ENCODE assay signal across 8 mouse cellular contexts in the genomic region with DNA sequence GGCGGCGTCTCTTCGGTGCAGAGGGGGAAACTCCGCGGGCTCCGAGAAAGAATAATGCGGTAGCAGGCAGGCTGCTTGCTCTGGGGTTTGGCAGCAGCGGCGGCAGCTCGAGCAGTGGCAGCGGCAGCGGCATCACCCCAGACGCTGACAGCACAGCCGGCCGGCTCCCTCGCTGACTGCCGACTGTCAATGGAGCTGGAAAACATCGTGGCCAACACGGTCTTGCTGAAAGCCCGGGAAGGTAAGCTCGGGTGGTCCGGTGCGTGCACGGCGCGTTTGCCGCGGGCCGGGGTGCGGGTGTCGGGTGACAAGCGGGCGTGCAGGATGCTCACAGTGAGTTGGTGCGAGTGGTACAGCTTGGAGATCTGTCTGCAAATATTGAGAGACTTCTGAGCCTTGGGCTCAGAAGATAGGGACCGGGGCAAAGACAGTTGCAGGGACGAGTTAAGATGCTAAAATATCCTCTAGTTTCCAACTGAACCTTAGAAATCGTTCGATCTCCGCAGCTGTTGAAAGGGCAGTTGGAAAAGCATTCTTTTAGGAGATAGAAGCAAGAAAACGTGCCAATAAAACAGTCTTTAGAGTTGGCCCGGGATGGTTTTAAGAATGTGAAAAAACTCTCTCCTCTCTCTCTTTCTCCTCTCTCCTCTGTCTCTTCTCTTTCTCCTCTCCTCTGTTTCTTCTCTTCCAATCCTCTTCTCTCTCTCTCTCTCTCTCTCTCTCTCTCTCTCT. TPM values are rescaled to one million over a fixed set of nuclear protein-coding genes. Genes with fewer than 3 reads are reported as not detected.
A peak's percentile ranks its signal among the peaks of the same experiment; 100 is the strongest.
DNase-seq lines count a peak whose midpoint lies in the region; ATAC-seq and TF ChIP-seq lines count a peak whose summit lies in the region.

No protein-coding gene starts in this region.

- ATAC-seq in forebrain, embryonic 14.5 days, result peak; percentile 69
- ATAC-seq in hindbrain, embryonic 11.5 days (ENCODE audit: low FRiP score), result peak; percentile 68
- no peak for ATAC-seq in liver, postnatal 0 days
- ATAC-seq in stomach, embryonic 15.5 days (ENCODE audit: insufficient read depth, low FRiP score, low read depth), result peak; percentile 16; the same call in 1 of the 2 replicates

- H3K9ac ChIP-seq in forebrain, embryonic 14.5 days (ENCODE audit: low read length), result peak overlapping the region; percentile 86
- H3K9ac ChIP-seq in hindbrain, embryonic 11.5 days (ENCODE audit: low read depth, low read length), result peak overlapping the region; percentile 93
- H3K9ac ChIP-seq in liver, postnatal 0 days (replicated peaks), result peak overlapping the region; percentile 46
- peak overlapping the region; percentile 71 for H3K9ac ChIP-seq in stomach, embryonic 15.5 days

- no peaks in the 10 kb centered on the region for H3K27me3 ChIP-seq in spleen, adult 2 months (ENCODE audit: control insufficient read depth, insufficient read depth, low read length)
- no peaks in the 10 kb centered on the region for H3K27me3 ChIP-seq in forebrain, embryonic 14.5 days (replicated peaks; ENCODE audit: control insufficient read depth, insufficient read depth, low read length)
- H3K27me3 ChIP-seq in hindbrain, embryonic 11.5 days (ENCODE audit: control insufficient read depth, insufficient read depth, low read length), result no peaks in the 10 kb centered on the region
- no peaks in the 10 kb centered on the region for H3K27me3 ChIP-seq in liver, postnatal 0 days (ENCODE audit: insufficient read depth, low read length)
- H3K27me3 ChIP-seq in stomach, embryonic 15.5 days (replicated peaks), result no peaks in the 10 kb centered on the region

- no peak for TF ChIP-seq POLR2A in spleen, adult 2 months (IDR thresholded peaks at IDR 0.05; ENCODE audit: low read depth, low read length)

- TF ChIP-seq EP300 in liver, postnatal 0 days (IDR thresholded peaks at IDR 0.05; ENCODE audit: low read depth), result no peak

- WGBS in spleen, adult 2 months, result under 1% methylated on average over 41 of the region's 41 CpGs
- under 1% methylated on average over 39 of the region's 41 CpGs for WGBS in forebrain, embryonic 14.5 days
- under 1% methylated on average over 41 of the region's 41 CpGs for whole genome bisulfite sequencing in hindbrain, embryonic 11.5 days
- 2% methylated on average over 38 of the region's 41 CpGs for WGBS in liver, postnatal 0 days (ENCODE audit: insufficient replicate concordance)
- under 1% methylated on average over 41 of the region's 41 CpGs for WGBS in stomach, embryonic 15.5 days

- peak; percentile 57 to 62 for DNase-seq in adrenal gland, adult 18-20 months (ENCODE audit: low spot score in 2 of 2)
- no peak for DNase-seq in adrenal gland, adult 2 months
- no peak for DNase-seq in spleen, adult 2 months (ENCODE audit: low read depth in 1 of 2, low spot score in 2 of 2)
- DNase-seq in spleen, adult 12 weeks (ENCODE audit: low spot score), result no peak
- no peak for DNase-seq in forebrain, embryonic 14.5 days (ENCODE audit: low spot score)
- DNase-seq in hindbrain, embryonic 11.5 days (ENCODE audit: low spot score), result peak; percentile 73
- DNase-seq in liver, postnatal 0 days, result no peak

- no peaks in the 10 kb centered on the region for H3K9me3 ChIP-seq in forebrain, embryonic 14.5 days (replicated peaks; ENCODE audit: control insufficient read depth, low read length)
- no peaks in the 10 kb centered on the region for H3K9me3 ChIP-seq in hindbrain, embryonic 11.5 days (ENCODE audit: control insufficient read depth, low read length)
- H3K9me3 ChIP-seq in liver, postnatal 0 days (ENCODE audit: low read length), result no peaks in the 10 kb centered on the region
- H3K9me3 ChIP-seq in stomach, embryonic 15.5 days, result no peaks in the 10 kb centered on the region

- H3K4me1 ChIP-seq in spleen, adult 2 months (ENCODE audit: control insufficient read depth, insufficient read depth, insufficient read length), result no peaks in the 10 kb centered on the region; the same call in 1 of the 2 replicates
- H3K4me1 ChIP-seq in forebrain, embryonic 14.5 days (ENCODE audit: control insufficient read depth, insufficient read depth, low read length), result peaks cover 10% of the 10 kb centered on the region
- H3K4me1 ChIP-seq in hindbrain, embryonic 11.5 days (replicated peaks; ENCODE audit: control insufficient read depth, insufficient read depth, low read length), result no peaks in the 10 kb centered on the region; the same call in 1 of the 2 replicates
- H3K4me1 ChIP-seq in liver, postnatal 0 days (ENCODE audit: insufficient read depth), result peaks cover 16% of the 10 kb centered on the region
- peaks cover 8% of the 10 kb centered on the region; the same call in 1 of the 2 replicates for H3K4me1 ChIP-seq in stomach, embryonic 15.5 days

- peak overlapping the region; percentile 72 for H3K4me2 ChIP-seq in forebrain, embryonic 14.5 days (ENCODE audit: low read length)
- H3K4me2 ChIP-seq in hindbrain, embryonic 11.5 days (replicated peaks; ENCODE audit: low read depth, low read length), result peak overlapping the region; percentile 64
- peak overlapping the region; percentile 82 for H3K4me2 ChIP-seq in liver, postnatal 0 days (ENCODE audit: low read depth, low read length)
- peak overlapping the region; percentile 91 for H3K4me2 ChIP-seq in stomach, embryonic 15.5 days

- TF ChIP-seq CTCF in spleen, adult 2 months (IDR thresholded peaks at IDR 0.05; ENCODE audit: extremely low read depth, insufficient read depth, insufficient read length, insufficient replicate concordance), result no peak
- TF ChIP-seq CTCF in liver, postnatal 0 days (IDR thresholded peaks at IDR 0.05; ENCODE audit: low read depth), result no peak

- peak overlapping the region; percentile 58 for H3K4me3 ChIP-seq in spleen, adult 2 months (ENCODE audit: extremely low read depth, insufficient read depth, insufficient read length)
- peak overlapping the region; percentile 73 for H3K4me3 ChIP-seq in forebrain, embryonic 14.5 days (ENCODE audit: low read depth, low read length)
- peak overlapping the region; percentile 79 for H3K4me3 ChIP-seq in hindbrain, embryonic 11.5 days (ENCODE audit: low read depth, low read length)
- peak overlapping the region; percentile 79 for H3K4me3 ChIP-seq in liver, postnatal 0 days (ENCODE audit: low read depth, low read length)
- H3K4me3 ChIP-seq in stomach, embryonic 15.5 days (replicated peaks), result peak overlapping the region; percentile 83

- H3K27ac ChIP-seq in spleen, adult 2 months (ENCODE audit: insufficient read depth, low read length), result peak overlapping the region; percentile 52
- H3K27ac ChIP-seq in forebrain, embryonic 14.5 days (ENCODE audit: low read depth, low read length), result peak overlapping the region; percentile 94
- H3K27ac ChIP-seq in hindbrain, embryonic 11.5 days (ENCODE audit: low read depth, low read length), result peak overlapping the region; percentile 95
- H3K27ac ChIP-seq in liver, postnatal 0 days (ENCODE audit: low read depth), result peak overlapping the region; percentile 3; the same call in 1 of the 2 replicates
- peak overlapping the region; percentile 88 for H3K27ac ChIP-seq in stomach, embryonic 15.5 days

- no peaks in the 10 kb centered on the region for H3K36me3 ChIP-seq in spleen, adult 2 months (ENCODE audit: control insufficient read depth, insufficient read depth, low read length)
- H3K36me3 ChIP-seq in forebrain, embryonic 14.5 days (ENCODE audit: control insufficient read depth, insufficient read depth, low read length), result no peaks in the 10 kb centered on the region
- H3K36me3 ChIP-seq in hindbrain, embryonic 11.5 days (ENCODE audit: control insufficient read depth, insufficient read depth, low read length), result no peaks in the 10 kb centered on the region
- H3K36me3 ChIP-seq in liver, postnatal 0 days (replicated peaks; ENCODE audit: insufficient read depth, low read length), result no peaks in the 10 kb centered on the region
- no peaks in the 10 kb centered on the region for H3K36me3 ChIP-seq in stomach, embryonic 15.5 days

RNA-seq across cellular contexts. Expression of a gene that starts 1.0 kb away (rescaled TPM):
- 10 to 100 TPM; 23.3 to 47.1 TPM for total RNA-seq in adrenal gland, adult 18-20 months (2021)
- total RNA-seq in adrenal gland, adult 2 months (2021), result 10 to 100 TPM; 16.6 to 36.3 TPM
- polyA plus RNA-seq in adrenal gland, adult 2 months (2012; rRNA removed), result 1.2 and 1.5 TPM in 2 replicates
- polyA plus RNA-seq in spleen, adult 2 months (2012; rRNA removed), result 2.0 and 2.1 TPM in 2 replicates
- 2.0 and 2.7 TPM in 2 replicates for polyA plus RNA-seq in forebrain, embryonic 14.5 days (2014; fragmentation: Nextera tagmentation; extraction: Ambion mirVana)
- 3.0 and 3.7 TPM in 2 replicates for polyA plus RNA-seq in hindbrain, embryonic 11.5 days (2014; fragmentation: Nextera tagmentation; extraction: Ambion mirVana)
- polyA plus RNA-seq in liver, postnatal 0 days (2015; fragmentation: Nextera tagmentation; extraction: Ambion mirVana), result 0.47 TPM in 2 replicates
- polyA plus RNA-seq in stomach, embryonic 15.5 days (2015; fragmentation: Nextera tagmentation; extraction: Ambion mirVana), result 1.9 and 2.8 TPM in 2 replicates

RNA-seq across cellular contexts. Expression of a gene that starts 16.2 kb away (rescaled TPM):
- 100 to 1,000 TPM; 564 to 802 TPM for total RNA-seq in adrenal gland, adult 18-20 months (2021)
- 100 to 1,000 TPM; 730 to 855 TPM for total RNA-seq in adrenal gland, adult 2 months (2021)
- 540 and 603 TPM in 2 replicates for polyA plus RNA-seq in adrenal gland, adult 2 months (2012; rRNA removed)
- polyA plus RNA-seq in spleen, adult 2 months (2012; rRNA removed), result 54.0 and 55.7 TPM in 2 replicates
- polyA plus RNA-seq in forebrain, embryonic 14.5 days (2014; fragmentation: Nextera tagmentation; extraction: Ambion mirVana), result 89.7 and 103 TPM in 2 replicates
- 119 and 121 TPM in 2 replicates for polyA plus RNA-seq in hindbrain, embryonic 11.5 days (2014; fragmentation: Nextera tagmentation; extraction: Ambion mirVana)
- 171 and 182 TPM in 2 replicates for polyA plus RNA-seq in liver, postnatal 0 days (2015; fragmentation: Nextera tagmentation; extraction: Ambion mirVana)
- 122 and 128 TPM in 2 replicates for polyA plus RNA-seq in stomach, embryonic 15.5 days (2015; fragmentation: Nextera tagmentation; extraction: Ambion mirVana)

RNA-seq across cellular contexts. Expression of a gene that starts 29.3 kb away (rescaled TPM):
- 1 to 10 TPM; 6.4 to 7.1 TPM for total RNA-seq in adrenal gland, adult 18-20 months (2021)
- total RNA-seq in adrenal gland, adult 2 months (2021), result 1 to 10 TPM; 4.9 to 6.1 TPM
- 0.91 and 1.7 TPM in 2 replicates for polyA plus RNA-seq in adrenal gland, adult 2 months (2012; rRNA removed)
- polyA plus RNA-seq in spleen, adult 2 months (2012; rRNA removed), result 0.52 and 0.94 TPM in 2 replicates
- polyA plus RNA-seq in forebrain, embryonic 14.5 days (2014; fragmentation: Nextera tagmentation; extraction: Ambion mirVana), result 10.7 and 11.0 TPM in 2 replicates
- polyA plus RNA-seq in hindbrain, embryonic 11.5 days (2014; fragmentation: Nextera tagmentation; extraction: Ambion mirVana), result 14.6 and 15.4 TPM in 2 replicates
- 0.47 and 0.79 TPM in 2 replicates for polyA plus RNA-seq in liver, postnatal 0 days (2015; fragmentation: Nextera tagmentation; extraction: Ambion mirVana)
- 5.7 and 5.8 TPM in 2 replicates for polyA plus RNA-seq in stomach, embryonic 15.5 days (2015; fragmentation: Nextera tagmentation; extraction: Ambion mirVana)

Comparison
In these comparisons a context has a peak if more than half of its experiments do, and no peak if none do; other contexts are left out.
1. DNase-seq: peak in adrenal gland, adult 18-20 months (2 of 2) and hindbrain, embryonic 11.5 days (single experiment); none in adrenal gland, adult 2 months (single experiment), spleen, adult 2 months (0 of 2), spleen, adult 12 weeks (single experiment), forebrain, embryonic 14.5 days (single experiment) and liver, postnatal 0 days (single experiment).
2. H3K27ac ChIP-seq: peak in every context shown above with its lines; median percentile 95 in hindbrain, embryonic 11.5 days; 94 in forebrain, embryonic 14.5 days; 88 in stomach, embryonic 15.5 days; 52 in spleen, adult 2 months; 3 in liver, postnatal 0 days.
3. Peak in every context shown above with its lines, with median percentiles within 50 percentile points of each other: H3K4me3 ChIP-seq, H3K4me2 ChIP-seq and H3K9ac ChIP-seq.